Mouse (Mus musculus) spleen, postnatal 4 days (tissue): ENCODE results near the gene Cd27.
A peak's percentile ranks its signal among the peaks of the same experiment; 100 is the strongest.

Experiments
- DNase-seq, 2 experiments: peaks; one replicate each; pipeline ENCODE4 v3.0.0; 2022; ENCODE audit warnings: low spot score in 2 of 2

Cd27 gene

DNA sequence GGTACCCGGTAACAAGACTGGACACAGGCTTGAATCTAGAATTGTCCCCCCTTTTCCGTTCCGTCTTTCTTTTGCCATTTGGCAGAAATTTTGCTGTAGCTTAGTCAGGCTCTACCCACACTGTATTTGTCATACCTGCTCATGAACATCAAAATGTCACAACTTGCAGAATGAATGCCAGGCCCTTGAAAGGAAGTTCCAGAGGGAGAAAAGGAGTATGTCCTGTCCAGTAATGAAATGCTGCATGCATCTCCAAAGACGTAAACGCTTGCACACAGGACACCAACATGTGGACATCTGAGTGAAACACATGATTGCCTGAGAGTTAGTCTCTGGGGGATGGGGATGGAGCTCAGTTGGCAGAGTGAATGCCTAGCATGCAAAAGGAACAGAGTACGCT is 23.1 kb downstream of the Cd27 start:
- DNase-seq = no peak

DNA sequence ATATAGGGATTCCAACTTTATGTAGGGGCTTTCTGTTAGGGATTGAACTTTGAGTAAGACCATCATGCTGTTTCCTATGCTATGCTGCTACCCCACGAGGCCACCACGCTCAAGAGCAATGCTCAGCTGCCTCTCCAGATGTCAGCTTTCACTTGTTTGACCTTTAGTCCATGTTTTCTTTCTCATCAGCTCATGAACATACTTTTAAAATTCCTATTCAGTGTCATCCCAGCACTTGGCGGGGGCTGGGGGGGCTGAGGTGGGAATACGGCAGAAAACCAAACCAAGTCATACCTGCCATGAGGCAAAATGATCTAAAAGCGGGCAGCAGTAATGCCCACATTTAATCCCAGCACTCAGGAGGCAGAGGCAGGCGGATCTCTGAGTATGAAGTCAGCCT is 23.7 kb downstream of the Cd27 start:
- no peak for DNase-seq

DNA sequence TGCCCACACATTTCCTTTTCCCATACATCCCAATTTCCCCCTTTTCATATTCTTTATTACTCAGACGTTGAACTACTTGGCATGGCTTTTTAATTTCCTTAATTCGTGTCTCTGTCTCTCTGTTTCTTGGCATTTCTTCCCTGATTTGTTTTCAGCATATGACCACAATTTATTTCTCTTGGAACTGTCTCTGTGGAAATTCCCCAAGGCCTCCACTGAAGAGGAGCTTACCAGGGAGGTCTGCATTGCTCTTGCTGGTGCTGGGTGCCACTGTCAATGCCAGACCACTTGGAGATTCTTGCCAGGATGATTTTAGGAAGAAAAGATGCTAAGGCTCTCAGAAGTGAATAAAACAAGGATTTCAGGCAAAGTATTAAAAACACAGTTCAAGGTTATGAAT is 24.2 kb downstream of the Cd27 start:
- no peak for DNase-seq

DNA sequence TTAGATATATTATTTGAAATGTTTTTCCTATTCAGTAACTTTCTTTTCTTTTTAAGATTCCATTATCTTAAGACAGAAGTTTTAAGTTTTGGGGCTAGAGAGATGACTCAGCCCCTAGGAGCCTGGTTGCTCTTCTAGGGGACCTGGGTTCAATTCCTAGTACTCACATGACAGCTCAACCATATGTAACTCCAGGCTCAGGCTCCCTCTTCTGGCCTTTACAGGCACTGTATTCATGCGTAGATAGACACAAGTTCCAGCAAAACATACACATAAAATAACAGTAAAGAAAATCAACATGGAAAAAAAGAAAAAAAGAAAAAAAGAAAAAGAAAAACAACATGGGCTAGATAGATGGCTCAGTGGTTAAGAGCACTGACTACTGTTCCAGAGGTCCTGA is 26.4 kb downstream of the Cd27 start:
- DNase-seq = no peak

DNA sequence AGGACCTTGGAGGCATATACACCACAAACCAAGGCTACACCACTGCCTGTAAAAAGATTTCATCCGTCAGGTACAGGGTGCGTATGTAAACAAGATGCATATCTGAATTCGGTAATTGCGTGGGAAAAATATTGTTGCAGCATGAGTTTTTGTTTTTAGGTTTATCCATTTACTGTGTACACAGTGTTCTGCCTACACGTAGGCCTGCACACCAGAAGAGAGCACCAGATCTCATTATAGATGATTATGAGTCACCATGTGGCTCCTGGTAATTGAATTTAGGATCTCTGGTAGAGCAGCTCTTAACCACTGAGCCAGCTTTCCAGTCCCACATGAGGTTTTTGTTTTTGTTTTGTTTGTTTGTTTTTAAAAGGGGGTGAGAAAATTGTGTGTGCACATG is 39.6 kb downstream of the Cd27 start:
- DNase-seq = no peak

DNA sequence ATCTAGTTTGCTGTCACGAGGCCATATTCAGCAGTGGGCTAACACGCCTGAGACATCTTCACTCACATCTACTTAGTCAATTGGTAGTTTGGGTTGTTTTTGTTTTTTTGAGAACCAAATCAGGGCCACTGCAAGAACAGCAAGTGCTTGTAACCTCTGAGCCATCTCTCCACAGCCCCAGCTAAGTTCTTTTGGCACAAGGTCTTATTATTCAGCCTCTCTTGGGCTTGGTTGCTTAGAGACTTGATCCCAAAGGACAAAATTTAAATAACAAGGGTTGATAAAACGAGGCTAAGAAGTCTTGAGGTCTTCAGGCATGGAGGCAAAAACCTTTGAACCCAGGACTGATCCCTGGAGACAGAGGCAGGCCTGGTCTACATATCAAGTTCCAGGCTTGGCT is 40.5 kb downstream of the Cd27 start:
- no peak for DNase-seq

DNA sequence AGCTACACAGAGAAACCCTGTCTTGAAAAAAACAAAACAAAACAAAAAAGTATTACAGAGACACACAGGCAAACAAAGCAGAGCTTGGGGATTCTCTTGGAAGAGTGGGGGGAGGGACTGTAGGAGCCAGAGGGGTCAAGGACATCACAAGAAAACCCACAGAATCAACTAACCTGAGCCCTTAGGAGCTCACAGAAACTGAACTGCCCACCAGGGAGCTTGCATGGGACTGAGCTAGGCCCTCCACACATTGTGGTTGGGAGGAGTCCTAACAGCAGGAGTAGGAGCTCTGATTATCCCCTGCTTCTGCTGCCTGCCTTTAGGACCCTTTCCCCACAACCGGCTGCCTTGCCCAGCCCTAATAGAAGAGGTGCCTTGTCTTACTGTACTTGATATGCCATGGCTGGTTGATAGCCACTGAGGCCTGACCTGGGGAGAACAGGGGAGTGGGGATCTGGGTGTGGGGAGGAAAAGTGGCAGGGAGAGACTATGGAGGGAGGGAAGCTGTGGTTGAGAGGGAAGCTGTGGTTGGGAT is 41.2 kb downstream of the Cd27 start:
- DNase-seq = no peak

DNA sequence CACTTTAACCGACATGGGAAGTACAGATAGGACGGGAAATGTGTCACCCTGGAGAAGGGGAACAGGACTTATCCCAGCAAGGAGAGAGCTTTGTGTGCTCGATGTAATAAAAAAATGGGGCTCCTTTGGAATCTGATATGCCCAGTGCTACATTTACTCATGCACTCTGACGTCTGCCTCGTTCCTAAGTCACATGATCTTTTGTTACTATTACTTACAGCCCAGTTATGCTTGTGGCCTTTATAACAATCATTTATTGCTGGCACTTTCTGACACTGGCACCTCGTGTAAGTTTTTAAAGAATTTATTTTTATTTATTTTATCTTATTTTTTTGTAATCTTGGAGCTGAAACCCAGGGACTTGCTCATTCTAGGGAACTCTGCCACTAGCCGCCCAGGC is 43.4 kb downstream of the Cd27 start:
- no peak for DNase-seq

DNA sequence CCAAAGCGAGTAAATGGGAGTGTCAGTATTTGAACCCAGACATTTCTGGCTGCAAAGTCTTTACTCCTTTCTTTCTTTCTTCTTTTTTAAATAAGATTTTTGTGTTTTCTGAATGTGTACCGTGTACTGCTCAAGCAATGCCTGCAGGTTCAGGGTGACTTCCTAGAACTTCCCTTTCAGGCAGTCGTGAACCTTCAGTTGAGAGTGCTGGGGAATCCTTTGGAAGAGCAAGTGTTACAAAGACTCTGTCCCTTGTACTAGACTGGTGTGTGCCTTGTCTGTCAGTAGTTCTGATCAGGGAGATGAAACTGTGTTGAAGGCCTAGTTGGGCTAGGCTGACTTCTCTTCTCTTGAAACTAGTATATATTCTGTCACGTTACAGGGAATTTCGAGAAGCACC is 44.0 kb downstream of the Cd27 start:
- no peak for DNase-seq

DNA sequence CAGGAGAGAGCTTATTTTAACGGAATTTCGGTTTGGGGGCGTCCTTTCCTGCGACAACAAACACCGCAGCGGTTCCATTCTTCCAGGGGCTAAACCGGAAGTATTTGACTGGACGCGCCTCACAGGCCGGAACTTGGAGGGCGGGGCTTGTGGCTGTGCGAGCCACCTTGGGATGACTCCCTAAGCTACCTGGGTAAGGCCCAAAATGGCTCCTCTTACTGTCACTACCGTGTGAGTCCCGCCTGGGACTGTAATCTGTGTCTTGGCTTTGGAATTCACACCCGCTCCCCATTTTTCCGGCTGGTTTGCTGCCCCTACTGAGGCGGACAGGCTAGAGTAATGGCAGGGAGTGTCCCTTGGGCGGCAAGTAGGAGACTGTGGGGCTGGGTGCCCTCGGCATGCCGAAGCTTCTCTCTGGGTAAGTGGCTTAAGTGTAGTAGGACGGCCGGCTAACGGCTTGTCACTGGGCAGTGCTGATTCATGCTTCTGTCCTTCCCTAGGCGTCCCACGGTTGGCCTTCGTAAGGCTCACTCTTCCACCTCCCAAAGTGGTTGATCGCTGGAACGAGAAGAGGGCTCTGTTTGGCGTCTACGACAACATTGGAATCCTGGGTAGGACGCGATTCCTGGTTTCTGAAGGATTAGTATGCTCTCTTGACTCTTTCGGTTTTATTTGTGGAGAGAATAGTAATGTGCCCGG is 44.6 kb downstream of the Cd27 start:
- DNase-seq = peak; percentile 94 to 96

DNA sequence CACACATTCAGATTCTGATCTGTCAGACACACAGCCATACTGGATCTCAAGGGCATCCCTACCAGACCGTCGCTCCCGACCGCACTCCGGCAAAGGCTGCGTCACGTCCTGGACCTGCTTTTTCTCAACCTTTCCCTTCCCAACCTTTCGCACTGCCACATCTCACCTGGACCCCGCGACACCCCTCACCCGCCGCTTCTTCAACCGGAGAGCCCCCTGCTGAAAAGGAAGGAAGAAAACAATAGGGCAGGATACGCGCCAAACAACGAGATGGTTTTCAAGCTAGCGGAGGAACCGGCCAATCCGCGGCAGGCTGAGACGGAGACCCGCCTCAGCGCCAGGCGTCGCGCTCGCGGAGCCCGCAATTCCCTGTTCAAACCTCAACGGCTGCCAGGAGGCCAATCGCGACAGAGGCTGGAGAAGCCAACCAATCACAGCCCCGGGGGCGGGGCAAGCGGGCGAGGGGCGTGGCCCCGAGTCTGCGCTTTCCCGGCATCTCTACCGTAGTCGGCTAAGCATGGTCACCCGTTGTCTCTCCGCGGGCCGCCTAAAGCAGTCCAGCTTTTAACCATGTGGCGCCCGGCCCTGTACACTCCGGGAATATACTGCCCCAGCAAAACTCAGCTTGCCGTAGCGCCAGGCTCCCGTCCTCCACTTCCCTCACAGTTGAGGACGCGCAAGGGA is 45.3 kb downstream of the Cd27 start, which contains the start of the genes Ncapd2 and Mrpl51:
TSS of gene Ncapd2 (minus strand) at position 370 of the 684 bp plus-strand sequence.
TSS of gene Mrpl51 (plus strand) at position 470 of the 684 bp plus-strand sequence.
- peak; percentile 98 to 99 for DNase-seq

DNA sequence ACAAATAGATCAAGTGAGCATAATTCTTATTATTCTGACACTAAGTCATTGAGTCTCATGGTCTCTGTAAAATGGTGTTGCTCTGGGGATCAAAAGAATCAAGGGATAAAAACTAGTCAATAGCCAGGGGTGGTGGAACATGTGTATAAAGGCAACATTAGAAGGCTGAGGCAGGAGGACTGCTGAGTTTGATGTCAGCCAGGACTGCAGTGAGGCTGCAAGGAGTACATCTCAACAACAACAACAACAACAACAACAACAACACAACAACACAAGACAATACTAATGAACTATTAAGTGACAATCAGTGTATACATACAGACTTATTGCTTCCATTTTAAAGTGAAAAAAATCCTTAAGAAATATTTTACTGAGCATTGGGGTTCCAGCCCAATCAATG is 46.0 kb downstream of the Cd27 start:
- no peak for DNase-seq

DNA sequence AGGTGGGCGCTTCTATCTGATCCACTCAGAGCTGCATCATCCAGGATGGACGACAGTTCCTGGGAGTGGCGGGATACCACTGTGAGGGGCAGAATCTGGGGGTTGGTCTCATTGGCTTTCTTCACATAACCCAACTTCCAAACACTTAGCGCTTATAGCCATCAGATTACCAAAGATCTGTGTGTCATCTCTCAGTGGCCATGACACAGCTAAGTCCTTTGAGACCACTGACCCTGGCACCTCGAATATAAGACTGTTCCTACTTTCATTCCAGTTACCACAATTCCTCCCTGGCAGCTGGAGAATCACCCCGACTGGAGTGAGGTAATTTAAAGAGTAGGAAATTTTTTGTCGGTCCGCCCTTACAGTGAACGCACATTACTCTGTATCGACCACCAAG is 50.6 kb downstream of the Cd27 start:
- DNase-seq = no peak
